Mouse (Mus musculus) gastrocnemius, postnatal 25 days (tissue): Measurements from ENCODE around the gene Cnnm4. TPM values are rescaled to one million over a fixed set of nuclear protein-coding genes. Genes with fewer than 3 reads are reported as not detected.
A peak's percentile ranks its signal among the peaks of the same experiment; 100 is the strongest.

Experiments used
- DNase-seq: peaks from one replicate; pipeline ENCODE4 v3.0.0; 2022
- microRNA-seq, 2 experiments: library from miRNA; unstranded; fragments of <30 nt; microRNA quantifications; one replicate each; pipeline ENCODE4 v1.2.0; 2021; ENCODE audit warnings: borderline replicate concordance in 2 of 2
- total RNA-seq, 2 experiments: library from RNA; stranded (reverse); gene quantifications; 1 replicate in 1 of 2; 2 replicates in 1 of 2; pipeline ENCODE4 v1.2.3; 2021

Gene Cnnm4
- total RNA-seq, 2 experiments from 2014 or later, result 8.4 to 10.5 TPM

- no peak for DNase-seq
Measured at GRCm38 (mm10) chr1:36542925-36543324, 71.5 kb downstream of the Cnnm4 start.

GRCm38 (mm10) chr1:36545382-36545781, 74.0 kb downstream of the Cnnm4 start:
- no peak for DNase-seq

GRCm38 (mm10) chr1:36545845-36546600, 74.6 kb downstream of the Cnnm4 start:
- no peak for DNase-seq

GRCm38 (mm10) chr1:36546888-36547471, 75.6 kb downstream of the Cnnm4 start, which contains the start of gene Ankrd39:
Ankrd39 (minus strand) TSS chr1:36547445.
- DNase-seq, result peak; percentile 98

- no peak for DNase-seq
Measured at GRCm38 (mm10) chr1:36547981-36548598, 76.7 kb downstream of the Cnnm4 start.

- DNase-seq, result no peak
Measured at GRCm38 (mm10) chr1:36548771-36549170, 77.4 kb downstream of the Cnnm4 start.

GRCm38 (mm10) chr1:36549491-36549890, 78.1 kb downstream of the Cnnm4 start:
- DNase-seq, result no peak

- DNase-seq, result no peak
Measured at GRCm38 (mm10) chr1:36550075-36550863, 78.8 kb downstream of the Cnnm4 start.

GRCm38 (mm10) chr1:36551904-36552303, 80.5 kb downstream of the Cnnm4 start:
- no peak for DNase-seq

GRCm38 (mm10) chr1:36552506-36552905, 81.1 kb downstream of the Cnnm4 start:
- DNase-seq, result no peak

- DNase-seq, result no peak
Measured at GRCm38 (mm10) chr1:36554633-36555399, 83.4 kb downstream of the Cnnm4 start.

- DNase-seq, result no peak
Measured at GRCm38 (mm10) chr1:36555798-36556395, 84.5 kb downstream of the Cnnm4 start.

- peak; percentile 89 for DNase-seq
Measured at GRCm38 (mm10) chr1:36556553-36557456, 85.4 kb downstream of the Cnnm4 start.

GRCm38 (mm10) chr1:36557457-36558011, 86.1 kb downstream of the Cnnm4 start:
- DNase-seq, result peak; percentile 88

Small RNA genes within 50 kb of the gene (microRNA-seq; reads per million reads assigned to microRNA genes)
- gene Gm47280, result 0 reads per million in 2 experiments

Other genes starting within 250 kb of the Cnnm4 start
- 10 to 100 TPM; 19.7 to 21.6 TPM for gene Uggt1, start 226.9 kb upstream of the Cnnm4 start, total RNA-seq
- gene Neurl3, start 196.9 kb upstream of the Cnnm4 start, total RNA-seq, result under 1 TPM; 0.51 to 0.88 TPM
- gene Arid5a, start 163.9 kb upstream of the Cnnm4 start, total RNA-seq, result 10 to 100 TPM in 1 of 2 experiments, 1 to 10 TPM in 1; 5.4 to 10.5 TPM
- gene Kansl3, start 102.4 kb upstream of the Cnnm4 start, total RNA-seq, result 10 to 100 TPM; 29.7 to 35.3 TPM
- gene Fer1l5, start 99.3 kb upstream of the Cnnm4 start, total RNA-seq, result not detected
- 10 to 100 TPM; 18.9 to 21.7 TPM for gene Lman2l, start 26.3 kb upstream of the Cnnm4 start, total RNA-seq
- gene Cnnm3, start 40.2 kb downstream of the Cnnm4 start, total RNA-seq, result 1 to 10 TPM; 7.4 to 9.7 TPM
- 1,000 to 10,000 TPM; 1,576 to 3,128 TPM for gene Ankrd23, start 65.3 kb downstream of the Cnnm4 start, total RNA-seq
- 1,000 to 10,000 TPM in 1 of 2 experiments, 100 to 1,000 TPM in 1; 766 to 1,527 TPM for gene Gm42417, start 67.8 kb downstream of the Cnnm4 start, total RNA-seq
- 1 to 10 TPM; 7.7 to 8.2 TPM for gene Ankrd39, start 75.8 kb downstream of the Cnnm4 start, total RNA-seq
- gene Sema4c, start 86.7 kb downstream of the Cnnm4 start, total RNA-seq, result 1 to 10 TPM; 5.1 to 6.0 TPM
- 1 to 10 TPM in 1 of 2 experiments, under 1 TPM in 1; 0.61 to 1.2 TPM for gene Fam178b, start 211.6 kb downstream of the Cnnm4 start, total RNA-seq
- gene Cox5b, start 219.8 kb downstream of the Cnnm4 start, total RNA-seq, result 1,000 to 10,000 TPM; 1,291 to 1,333 TPM
- 1 to 10 TPM in 1 of 2 experiments, not detected in 1; 1.1 TPM for gene 4933424G06Rik, start 238.5 kb downstream of the Cnnm4 start, total RNA-seq
- gene Actr1b, start 242.8 kb downstream of the Cnnm4 start, total RNA-seq, result 100 to 1,000 TPM; 141 to 179 TPM